Mouse (Mus musculus) gastrocnemius, adult 2 months (tissue): ENCODE results near the gene H2-Q10. TPM values are rescaled to one million over a fixed set of nuclear protein-coding genes. Genes with fewer than 3 reads are reported as not detected.
"Not testable (repeated sequence)": the region's sequence is repeated elsewhere in the genome, so short reads cannot be mapped to it uniquely, and the experiment has no call there.

ENCODE experiments used
- DNase-seq: peaks from one replicate; pipeline ENCODE4 v3.0.0; 2022
- H3K27ac ChIP-seq: fragments of 200-600 bp; 2 replicates; pipeline ENCODE4 v1.8.1; 2022; ENCODE audit warnings: mild to moderate bottlenecking
- H3K4me3 ChIP-seq: fragments of 200-600 bp; 2 replicates; pipeline ENCODE4 v1.8.1; 2022; ENCODE audit warnings: mild to moderate bottlenecking, moderate library complexity
- CTCF ChIP-seq: fragments of 200-600 bp; IDR thresholded peaks from 2 replicates; pipeline ENCODE4 v1.8.1; 2022; ENCODE audit warnings: antibody characterized with exemption, mild to moderate bottlenecking, moderate library complexity
- intact Hi-C: fragments of 180-260 bp; cut with DNase I; formaldehyde crosslinking; loops from one replicate; pipeline ENCODE4 v1.15.1; 2025
- total RNA-seq, 2 experiments: library from RNA; stranded (reverse); gene quantifications; 2 replicates each; pipeline ENCODE4 v1.2.3; 2021

H2-Q10 gene
- total RNA-seq, 2 experiments from 2014 or later = 0.05 to 0.33 TPM

- intact Hi-C loops, H3K27ac ChIP-seq: not testable (repeated sequence)
- DNase-seq = peak; percentile 29
- H3K4me3 ChIP-seq = peak overlapping the region; percentile 67
Observed at GRCm38 (mm10) chr17:35439295-35439747, 30.6 kb upstream of the H2-Q10 start.

GRCm38 (mm10) chr17:35439925-35440645 lies 29.8 kb upstream of the H2-Q10 start:
- intact Hi-C loops, DNase-seq, H3K27ac ChIP-seq: not testable (repeated sequence)
- peak overlapping the region; percentile 67; the same call in 1 of the 2 replicates for H3K4me3 ChIP-seq

- H3K27ac ChIP-seq, H3K4me3 ChIP-seq, intact Hi-C loops, DNase-seq: not testable (repeated sequence)
Observed at GRCm38 (mm10) chr17:35442376-35442775, 27.5 kb upstream of the H2-Q10 start.

GRCm38 (mm10) chr17:35444510-35444909 lies 25.4 kb upstream of the H2-Q10 start:
- DNase-seq, intact Hi-C loops, H3K27ac ChIP-seq, H3K4me3 ChIP-seq: not testable (repeated sequence)

GRCm38 (mm10) chr17:35458247-35458646 lies 11.6 kb upstream of the H2-Q10 start:
- DNase-seq, intact Hi-C loops, H3K4me3 ChIP-seq, H3K27ac ChIP-seq: not testable (repeated sequence)

- H3K4me3 ChIP-seq, H3K27ac ChIP-seq, DNase-seq, intact Hi-C loops: not testable (repeated sequence)
Observed at GRCm38 (mm10) chr17:35460513-35461341, 9.2 kb upstream of the H2-Q10 start.

GRCm38 (mm10) chr17:35465651-35466050 lies 4.2 kb upstream of the H2-Q10 start:
- DNase-seq, intact Hi-C loops, H3K27ac ChIP-seq, H3K4me3 ChIP-seq: not testable (repeated sequence)
- peak; percentile 45 for TF ChIP-seq CTCF

- H3K27ac ChIP-seq, DNase-seq, H3K4me3 ChIP-seq, intact Hi-C loops: not testable (repeated sequence)
Observed at GRCm38 (mm10) chr17:35468936-35469335, 953 bp upstream of the H2-Q10 start.

GRCm38 (mm10) chr17:35484066-35484465 lies 14.2 kb downstream of the H2-Q10 start:
- no peak overlapping the region for H3K4me3 ChIP-seq
- peak; percentile 99 for TF ChIP-seq CTCF
- peak; percentile 57 for DNase-seq
- intact Hi-C loops = no loop called here
- H3K27ac ChIP-seq = no peak overlapping the region

GRCm38 (mm10) chr17:35485702-35486101 lies 15.8 kb downstream of the H2-Q10 start:
- TF ChIP-seq CTCF = no peak

GRCm38 (mm10) chr17:35486726-35487125 lies 16.8 kb downstream of the H2-Q10 start:
- Histone ChIP-seq H3K4me3 (no peak overlapping the region), H3K27ac (no peak overlapping the region)
- intact Hi-C loops = no loop called here
- no peak for TF ChIP-seq CTCF
- no peak for DNase-seq

More at GRCm38 (mm10) chr17:35485702-35486101, 15.8 kb downstream of the H2-Q10 start:
- no peak for DNase-seq
- intact Hi-C loops = no loop called here
- H3K27ac ChIP-seq = no peak overlapping the region
- no peak overlapping the region for H3K4me3 ChIP-seq

- intact Hi-C loops = no loop called here
- no peak for DNase-seq
- no peak overlapping the region for H3K27ac ChIP-seq
- no peak overlapping the region for H3K4me3 ChIP-seq
- TF ChIP-seq CTCF = no peak
Observed at GRCm38 (mm10) chr17:35488041-35488440, 18.2 kb downstream of the H2-Q10 start.

- Histone ChIP-seq H3K27ac (no peak overlapping the region), H3K4me3 (no peak overlapping the region)
- no peak for DNase-seq
- intact Hi-C loops = loop anchor here (5.0 kb wide), 1 partner anchor 153 kb away; no protein-coding TSS in a partner anchor
- TF ChIP-seq CTCF = no peak
Observed at GRCm38 (mm10) chr17:35490320-35490719, 20.4 kb downstream of the H2-Q10 start.
